Mouse (Mus musculus): Measurements from ENCODE around the gene Rtl3.

Rtl3 gene

DNA sequence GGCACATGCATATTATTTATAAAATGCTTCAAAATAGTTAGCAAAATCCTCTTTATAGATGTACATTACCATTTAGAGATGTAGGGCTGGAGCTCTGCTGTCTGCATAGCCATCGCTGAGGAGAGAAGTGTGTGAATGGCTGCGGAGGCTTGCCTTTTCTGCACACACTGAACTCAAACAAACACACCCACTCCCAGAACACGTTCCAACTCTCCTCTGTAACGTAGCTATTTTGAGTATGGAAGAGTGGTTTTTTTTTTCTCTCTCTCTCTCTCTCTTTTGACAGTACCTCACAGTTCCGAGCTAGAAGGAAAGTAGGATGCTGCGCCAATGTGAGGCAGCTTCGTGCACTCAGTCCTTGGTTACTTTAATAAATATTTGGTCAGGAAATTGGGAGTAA lies at the start of gene Rtl3:
Rtl3 (minus strand) TSS at position 236 of the 400 bp plus-strand sequence.
- DNase-seq (ENCODE audit: low spot score), result no peak

DNA sequence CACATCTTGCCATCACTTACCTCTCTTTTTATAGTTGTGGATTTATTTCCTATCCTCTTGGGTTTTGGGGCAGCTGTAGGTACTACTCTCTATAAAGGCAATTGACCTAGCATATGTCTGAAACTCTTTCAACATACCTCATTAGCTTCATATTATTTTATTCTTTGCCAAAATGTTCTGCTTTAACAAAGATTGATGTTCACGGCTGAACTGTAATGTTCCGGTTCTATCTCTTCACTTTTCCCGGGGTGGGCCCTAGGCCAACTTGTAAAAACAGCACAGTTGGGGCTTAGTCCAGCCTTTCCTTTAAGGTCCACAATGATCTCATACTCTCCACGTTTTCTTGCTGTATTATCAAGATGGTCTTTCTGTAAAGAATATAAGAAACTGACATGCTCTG lies 31.9 kb upstream of the Rtl3 start:
- DNase-seq (ENCODE audit: low spot score), result no peak

DNA sequence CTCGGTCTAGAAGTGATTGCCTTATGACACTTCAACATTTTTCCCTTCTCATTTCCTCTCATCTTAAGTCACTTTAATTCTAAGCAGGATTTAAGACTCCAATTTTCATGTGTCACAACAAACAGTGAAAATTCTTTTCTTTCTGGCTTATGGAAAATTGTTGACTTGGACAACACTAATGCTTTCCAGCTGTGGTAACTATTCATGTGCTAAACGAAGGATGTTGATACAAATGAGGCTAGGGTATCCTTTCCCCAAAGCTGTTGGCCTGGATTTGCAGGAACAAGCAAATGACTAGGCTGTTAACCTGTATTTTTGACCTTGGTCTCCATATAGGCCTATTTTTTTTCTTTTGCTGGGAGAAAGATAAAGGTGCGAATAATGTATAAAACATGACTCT lies 31.4 kb upstream of the Rtl3 start:
- no peak for DNase-seq (ENCODE audit: low spot score)

DNA sequence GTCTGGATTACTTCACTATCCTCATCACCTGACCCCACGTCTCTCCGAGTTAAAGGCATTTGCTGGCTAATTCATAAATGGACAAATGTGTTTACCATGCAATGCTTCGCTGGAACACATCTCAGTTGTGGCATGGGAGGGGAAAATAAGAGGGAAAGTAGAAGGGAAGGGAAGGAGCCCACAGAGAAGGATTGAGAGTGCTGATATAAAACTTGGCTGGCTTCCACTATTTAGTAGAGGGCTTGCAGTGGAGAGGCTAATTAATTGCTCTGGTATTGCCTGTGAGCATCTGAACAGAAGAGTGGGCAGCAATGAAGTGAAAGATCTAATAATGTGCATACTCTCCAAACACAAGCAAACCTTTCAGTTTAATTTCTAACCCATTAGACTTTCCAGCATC lies 31.0 kb upstream of the Rtl3 start:
- DNase-seq (ENCODE audit: low spot score), result no peak

DNA sequence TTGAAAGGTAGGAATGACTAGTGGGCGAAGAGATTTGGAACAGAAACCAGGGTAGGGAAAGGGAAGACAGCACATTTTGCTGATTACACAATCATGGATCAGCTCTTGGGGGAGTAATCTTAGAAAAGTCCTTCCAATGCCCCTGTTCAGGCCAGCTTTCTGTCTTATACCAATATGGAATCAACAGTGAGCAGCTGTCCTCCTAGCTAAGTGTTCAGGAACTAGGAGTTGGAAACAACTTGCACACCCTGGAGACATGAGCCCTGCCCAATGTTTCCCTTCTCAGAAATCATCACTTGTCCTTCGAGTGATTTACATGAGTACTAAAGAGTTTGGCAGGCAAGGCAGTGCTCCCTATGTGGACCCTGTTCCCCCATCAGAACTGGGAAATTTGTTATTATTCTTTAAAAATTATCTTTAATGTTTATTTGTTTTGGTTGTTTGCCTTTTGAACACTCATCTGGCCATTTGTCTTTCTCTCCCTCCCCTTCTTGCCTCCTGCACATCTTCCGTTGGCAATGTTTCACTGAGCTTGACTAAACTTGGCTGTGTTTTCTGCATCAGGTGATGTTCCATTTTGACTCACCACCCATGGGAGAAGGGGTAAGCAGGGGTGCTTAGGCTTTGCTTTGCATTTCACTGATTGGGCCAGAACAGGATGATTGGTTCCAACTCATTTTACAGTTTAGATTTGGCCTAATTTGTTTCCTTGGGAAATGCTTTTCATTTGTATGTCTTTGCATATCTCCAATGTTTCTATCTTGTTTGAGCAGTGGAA lies 13.3 kb upstream of the Rtl3 start:
- no peak for DNase-seq (ENCODE audit: low spot score)

DNA sequence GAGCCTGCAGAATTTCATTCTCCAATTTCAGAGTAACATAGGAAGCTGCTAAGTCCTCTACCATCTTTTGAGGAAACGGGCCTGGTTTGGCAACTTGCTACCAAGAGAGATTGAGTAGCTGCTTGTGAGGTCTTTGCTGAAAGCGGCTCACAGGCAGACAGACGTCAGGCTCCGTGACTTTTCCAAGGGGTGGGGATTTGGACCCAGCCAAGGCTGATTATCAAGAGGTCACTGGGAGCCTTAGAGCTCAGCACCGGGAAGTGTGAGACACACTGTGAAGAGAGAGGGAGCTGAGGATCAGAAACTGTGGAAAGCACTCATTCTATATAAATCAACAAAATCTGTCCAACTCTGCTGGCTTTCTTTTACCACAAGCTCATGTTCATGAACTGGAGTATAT lies 853 bp downstream of the Rtl3 start:
- no peak for DNase-seq (ENCODE audit: low spot score)

DNA sequence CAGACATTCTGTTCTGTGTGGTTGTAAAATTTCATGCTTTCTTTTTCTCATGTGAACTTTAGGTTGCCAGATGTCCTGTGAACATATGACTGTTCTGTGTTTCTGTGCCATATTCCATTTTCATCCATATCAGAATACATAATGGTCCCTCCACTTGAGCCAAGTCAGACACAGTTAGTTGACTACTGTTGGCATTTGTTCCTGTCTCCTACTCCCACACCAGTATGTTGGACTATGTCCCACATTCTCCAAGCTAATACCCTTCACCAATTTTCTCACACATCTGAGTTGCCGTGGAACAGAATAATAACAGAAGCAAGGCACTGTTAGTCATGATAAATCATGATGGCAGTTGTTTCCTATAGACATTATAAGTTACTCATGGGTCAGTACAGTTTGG lies 9.9 kb downstream of the Rtl3 start:
- DNase-seq (ENCODE audit: low spot score), result no peak

DNA sequence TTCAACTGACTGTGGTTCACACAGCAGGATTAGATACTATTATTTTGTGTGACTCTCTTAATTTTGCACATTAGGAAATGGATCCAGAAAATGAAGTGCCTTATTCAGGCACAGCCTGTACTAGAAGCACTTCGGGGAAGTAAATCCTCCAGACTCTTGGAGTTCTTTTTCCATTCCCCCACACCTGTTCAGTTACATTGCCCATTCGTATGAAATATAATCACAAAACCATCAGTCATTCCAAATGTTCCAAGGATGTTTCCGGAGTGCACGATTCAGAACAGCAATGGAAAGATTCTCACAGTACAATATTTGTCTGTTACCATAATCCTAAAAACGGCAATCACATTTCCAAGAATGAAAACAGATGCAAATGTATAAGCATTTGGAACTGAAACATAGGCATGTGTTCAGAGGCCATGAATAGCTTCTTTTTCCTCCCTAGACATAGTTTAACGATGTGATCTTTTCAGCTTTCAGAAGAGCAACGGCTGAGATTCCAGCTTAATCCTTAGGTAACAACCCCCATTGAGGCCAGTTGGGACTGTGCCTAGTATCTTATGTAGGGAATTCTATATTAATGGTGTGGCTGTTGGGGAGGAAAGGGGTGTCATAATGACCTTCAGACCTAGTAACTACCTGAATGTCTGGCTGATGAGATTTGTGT lies 30.8 kb downstream of the Rtl3 start:
- DNase-seq (ENCODE audit: low spot score), result no peak

DNA sequence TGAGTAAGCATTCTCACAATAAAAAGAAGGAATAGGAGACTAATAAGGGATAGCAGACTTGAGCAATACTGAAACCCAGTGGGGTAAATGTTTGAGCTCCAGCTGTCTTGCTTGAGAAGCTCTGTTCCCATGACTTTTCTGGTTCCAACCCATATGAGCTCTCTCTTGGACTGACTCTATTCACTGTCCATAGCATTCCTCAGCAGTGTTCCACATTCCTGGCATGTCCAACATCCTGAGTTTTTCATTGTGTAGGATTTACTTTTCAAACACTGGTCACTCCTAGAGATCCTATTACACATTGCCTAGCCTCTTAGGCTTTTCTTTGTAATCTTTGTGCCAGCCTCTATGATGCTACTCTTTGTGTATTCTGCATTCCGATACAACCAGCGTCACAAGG lies 36.1 kb downstream of the Rtl3 start:
- DNase-seq (ENCODE audit: low spot score), result no peak

DNA sequence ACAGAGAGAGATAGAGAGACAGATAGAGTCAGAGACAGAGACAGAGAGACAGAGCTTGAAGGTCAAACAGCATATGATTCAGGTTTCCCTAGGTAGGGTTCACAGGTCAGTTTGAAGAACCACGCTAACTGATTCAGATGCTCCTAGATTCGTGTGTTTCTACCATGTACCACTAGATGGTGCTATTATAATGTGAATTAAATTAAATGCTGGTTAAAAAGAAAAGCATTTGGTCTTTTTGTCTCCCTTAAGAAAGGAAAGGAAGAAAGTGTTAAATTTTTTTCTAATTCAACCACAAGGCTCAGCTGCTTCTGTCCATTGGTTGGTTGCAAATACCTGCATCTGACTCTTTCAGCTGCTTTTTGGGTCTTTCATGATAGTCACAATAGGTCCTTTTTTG lies 45.8 kb downstream of the Rtl3 start:
- no peak for DNase-seq (ENCODE audit: low spot score)
